ENCODE assay signal across 8 mouse cellular contexts in the genomic region with DNA sequence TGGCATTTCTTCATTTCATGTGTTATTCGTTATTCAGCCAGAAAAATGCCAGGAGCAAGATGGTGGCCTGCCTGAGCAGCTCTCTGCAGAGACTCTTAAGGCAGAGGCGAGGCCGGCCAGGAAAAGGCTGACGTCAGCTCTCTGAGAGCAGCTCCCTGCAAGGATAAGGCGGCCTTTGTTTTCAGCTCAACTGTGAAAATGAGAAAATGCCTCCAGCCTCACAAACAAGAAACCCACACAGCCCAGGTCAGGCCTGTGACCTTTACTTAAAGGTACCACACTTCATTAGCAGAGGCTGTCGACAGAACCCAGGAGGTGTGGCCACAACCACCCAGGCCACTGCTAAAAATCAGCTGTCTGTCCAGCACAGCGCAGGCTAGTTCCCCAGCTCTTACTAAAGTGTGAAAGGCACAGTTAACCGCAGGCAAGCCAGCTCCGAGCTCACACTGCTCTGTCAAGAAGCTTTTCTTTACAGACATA.
DNase-seq lines count a peak whose midpoint lies in the region; ATAC-seq and TF ChIP-seq lines count a peak whose summit lies in the region.

No protein-coding gene starts in this region.

- no peaks in the 10 kb centered on the region for H3K9me3 ChIP-seq in hindbrain, embryonic 11.5 days (ENCODE audit: control insufficient read depth, low read length)
- no peaks in the 10 kb centered on the region for H3K9me3 ChIP-seq in lung, embryonic 14.5 days (ENCODE audit: low read depth, low read length)
- no peaks in the 10 kb centered on the region for H3K9me3 ChIP-seq in neural tube, embryonic 14.5 days (ENCODE audit: control insufficient read depth, low read length)

- WGBS in bone marrow, adult 2 months: 34% methylated on average over 9 of the region's 9 CpGs
- WGBS in hindbrain, embryonic 11.5 days: 1% methylated on average over 9 of the region's 9 CpGs
- 4% methylated on average over 9 of the region's 9 CpGs for WGBS in lung, embryonic 14.5 days
- 3% methylated on average over 9 of the region's 9 CpGs for WGBS in neural tube, embryonic 14.5 days

- H3K36me3 ChIP-seq in hindbrain, embryonic 11.5 days (ENCODE audit: control insufficient read depth, insufficient read depth, low read length): no peaks in the 10 kb centered on the region
- H3K36me3 ChIP-seq in lung, embryonic 14.5 days (ENCODE audit: insufficient read depth): peaks cover 39% of the 10 kb centered on the region
- H3K36me3 ChIP-seq in neural tube, embryonic 14.5 days (ENCODE audit: control insufficient read depth, insufficient read depth, low read length): no peaks in the 10 kb centered on the region

- peak overlapping the region; percentile 51; the same call in 1 of the 2 replicates for H3K9ac ChIP-seq in hindbrain, embryonic 11.5 days (ENCODE audit: low read depth, low read length)
- H3K9ac ChIP-seq in lung, embryonic 14.5 days: peak overlapping the region; percentile 38
- peak overlapping the region; percentile 25; the same call in 1 of the 2 replicates for H3K9ac ChIP-seq in neural tube, embryonic 14.5 days (replicated peaks; ENCODE audit: low read depth, low read length)

- H3K27me3 ChIP-seq in hindbrain, embryonic 11.5 days (ENCODE audit: control insufficient read depth, insufficient read depth, low read length): no peaks in the 10 kb centered on the region
- no peaks in the 10 kb centered on the region for H3K27me3 ChIP-seq in lung, embryonic 14.5 days (ENCODE audit: insufficient read depth, low read length)
- no peaks in the 10 kb centered on the region for H3K27me3 ChIP-seq in neural tube, embryonic 14.5 days (ENCODE audit: control insufficient read depth, insufficient read depth, low read length)

- peak; percentile 66 for DNase-seq in MN1 (ENCODE audit: low spot score)
- peak; percentile 94 for DNase-seq in forelimb bud, embryonic 11.5 days (ENCODE audit: low read depth, low spot score)
- DNase-seq in hindbrain, embryonic 11.5 days (ENCODE audit: low spot score): peak; percentile 87
- DNase-seq in layer of hippocampus, adult 8-10 months (ENCODE audit: low spot score in 2 of 2): peak; percentile 81 to 87
- DNase-seq in lung, embryonic 14.5 days: peak; percentile 94
- no peak for DNase-seq in B cell, adult 2 months

- TF ChIP-seq POLR2A in bone marrow, adult 2 months (IDR thresholded peaks at IDR 0.05; ENCODE audit: borderline replicate concordance, control insufficient read depth, low read depth, low read length): no peak

- H3K27ac ChIP-seq in bone marrow, adult 2 months (ENCODE audit: control insufficient read depth, insufficient read depth, low read depth, low read length, poor library complexity): peak overlapping the region; percentile 17
- H3K27ac ChIP-seq in hindbrain, embryonic 11.5 days (ENCODE audit: low read depth, low read length): peak overlapping the region; percentile 96
- H3K27ac ChIP-seq in lung, embryonic 14.5 days (ENCODE audit: low read depth): peak overlapping the region; percentile 97
- H3K27ac ChIP-seq in neural tube, embryonic 14.5 days (ENCODE audit: low read depth, low read length): peak overlapping the region; percentile 93

- TF ChIP-seq CTCF in bone marrow, adult 2 months (IDR thresholded peaks at IDR 0.05; ENCODE audit: control insufficient read depth, insufficient read depth, low read length): no peak
- no peak for TF ChIP-seq CTCF in lung, embryonic 14.5 days (IDR thresholded peaks at IDR 0.05; ENCODE audit: low read depth)

- H3K4me2 ChIP-seq in hindbrain, embryonic 11.5 days (replicated peaks; ENCODE audit: low read depth, low read length): 0 out of 2 replicates have a peak overlapping the region, but pooled peaks have one; percentile 15
- peak overlapping the region; percentile 47 for H3K4me2 ChIP-seq in lung, embryonic 14.5 days
- peak overlapping the region; percentile 0; the same call in 1 of the 2 replicates for H3K4me2 ChIP-seq in neural tube, embryonic 14.5 days (ENCODE audit: low read depth, low read length)

- H3K4me1 ChIP-seq in bone marrow, adult 2 months (ENCODE audit: control insufficient read depth, insufficient read depth, low read length): peaks cover 3% of the 10 kb centered on the region
- H3K4me1 ChIP-seq in hindbrain, embryonic 11.5 days (replicated peaks; ENCODE audit: control insufficient read depth, insufficient read depth, low read length): peaks cover 34% of the 10 kb centered on the region
- H3K4me1 ChIP-seq in lung, embryonic 14.5 days (ENCODE audit: insufficient read depth): peaks cover 59% of the 10 kb centered on the region
- peaks cover 42% of the 10 kb centered on the region for H3K4me1 ChIP-seq in neural tube, embryonic 14.5 days (ENCODE audit: control insufficient read depth, insufficient read depth, low read length)

- ATAC-seq in hindbrain, embryonic 11.5 days (ENCODE audit: low FRiP score): peak; percentile 90
- peak; percentile 83 for ATAC-seq in lung, embryonic 14.5 days (ENCODE audit: insufficient read depth)
- ATAC-seq in neural tube, embryonic 14.5 days (ENCODE audit: low read depth): peak; percentile 86

- H3K4me3 ChIP-seq in bone marrow, adult 2 months (replicated peaks; ENCODE audit: control insufficient read depth, low read depth, low read length): no peak overlapping the region
- no peak overlapping the region for H3K4me3 ChIP-seq in hindbrain, embryonic 11.5 days (ENCODE audit: low read depth, low read length)
- no peak overlapping the region for H3K4me3 ChIP-seq in lung, embryonic 14.5 days (ENCODE audit: low read depth, low read length)
- H3K4me3 ChIP-seq in neural tube, embryonic 14.5 days (ENCODE audit: low read depth, low read length): no peak overlapping the region

Comparison
In these comparisons a context has a peak if more than half of its experiments do, and no peak if none do; other contexts are left out.
1. DNase-seq: peak in MN1 (single experiment), forelimb bud, embryonic 11.5 days (single experiment), hindbrain, embryonic 11.5 days (single experiment), layer of hippocampus, adult 8-10 months (2 of 2) and lung, embryonic 14.5 days (single experiment); none in B cell, adult 2 months (0 of 2).
2. H3K27ac ChIP-seq: peak in every context shown above with its lines; median percentile 97 in lung, embryonic 14.5 days; 96 in hindbrain, embryonic 11.5 days; 93 in neural tube, embryonic 14.5 days; 17 in bone marrow, adult 2 months.
3. Peak in every context shown above with its lines, with median percentiles within 50 percentile points of each other: ATAC-seq, H3K4me2 ChIP-seq and H3K9ac ChIP-seq.